Mouse (Mus musculus) brain, embryonic 14.5 days (tissue): ENCODE measurements around the gene Cabp2. TPM values are rescaled to one million over a fixed set of nuclear protein-coding genes. Genes with fewer than 3 reads are reported as not detected.
A peak's percentile ranks its signal among the peaks of the same experiment; 100 is the strongest.

Experiments
- DNase-seq: peaks from one replicate; pipeline ENCODE4 v3.0.0-alpha.2; 2011; ENCODE audit warnings: low read depth
- CTCF ChIP-seq: fragments of 200-500 bp; IDR thresholded peaks from 2 replicates; pipeline ENCODE4 v1.5.1; 2012; ENCODE audit warnings: inconsistent platforms, mild to moderate bottlenecking, moderate library complexity, borderline replicate concordance; ENCODE audit not compliant: insufficient read depth, insufficient read length; ENCODE audit errors: extremely low read depth
- POLR2A ChIP-seq: fragments of 200-500 bp; IDR thresholded peaks from 2 replicates; pipeline ENCODE4 v1.6.1; 2012; ENCODE audit warnings: mild to moderate bottlenecking, inconsistent platforms, borderline replicate concordance; ENCODE audit not compliant: poor library complexity, insufficient read depth, insufficient read length, severe bottlenecking; ENCODE audit errors: extremely low read depth
- polyA plus RNA-seq: library from polyadenylated mRNA; depleted of rRNA; stranded (reverse); fragments of >200 nt; gene quantifications from 2 replicates; pipeline ENCODE4 v1.2.3, GENCODE M21; 2012

Gene Cabp2
- polyA plus RNA-seq, 1 experiment: not detected

DNA sequence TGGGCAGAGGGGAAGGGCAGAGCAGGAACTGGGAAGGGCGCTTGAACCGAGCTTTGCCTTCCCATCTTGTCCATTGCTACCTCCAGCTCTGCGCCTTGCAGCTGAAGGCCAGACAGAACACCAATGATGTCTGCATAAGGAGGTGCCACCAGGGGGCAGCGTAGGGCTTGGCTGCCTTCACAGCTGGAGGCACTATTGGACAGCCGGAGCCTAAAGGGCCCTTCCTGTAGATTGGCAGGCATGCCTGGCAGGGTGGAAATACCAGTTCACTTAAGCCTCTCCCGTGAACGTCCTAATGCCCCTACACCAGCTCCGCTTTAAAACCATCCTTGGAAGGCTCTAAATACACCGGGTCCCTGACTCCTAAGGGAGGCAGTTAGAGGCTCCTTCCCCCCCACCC is 17.7 kb downstream of the Cabp2 start:
- DNase-seq: peak; percentile 90
- TF ChIP-seq CTCF: peak; percentile 92
- no peak for TF ChIP-seq POLR2A

- DNase-seq: peak; percentile 23
- TF ChIP-seq POLR2A (no peak), CTCF (no peak)
These were observed 18.7 kb downstream of the Cabp2 start, which contains the start of gene Pitpnm1 for GRCm38 (mm10) chr19:4099837-4100717. TSS of gene Pitpnm1 (plus strand) at chr19:4099998.

- DNase-seq: peak; percentile 68
- TF ChIP-seq POLR2A (no peak), CTCF (no peak)
These were observed 19.4 kb downstream of the Cabp2 start for GRCm38 (mm10) chr19:4100718-4101261.

- peak; percentile 37 for DNase-seq
These were observed 20.1 kb downstream of the Cabp2 start for GRCm38 (mm10) chr19:4101466-4101865.

GRCm38 (mm10) chr19:4102049-4102448 is 20.7 kb downstream of the Cabp2 start:
- TF ChIP-seq POLR2A (no peak), CTCF (no peak)
- DNase-seq: no peak

More at GRCm38 (mm10) chr19:4101466-4101865, 20.1 kb downstream of the Cabp2 start:
- no peak for TF ChIP-seq POLR2A
- TF ChIP-seq CTCF: no peak; the same call in 1 of the 2 replicates

- no peak for DNase-seq
- TF ChIP-seq CTCF (no peak), POLR2A (no peak)
These were observed 21.2 kb downstream of the Cabp2 start for GRCm38 (mm10) chr19:4102626-4103025.

GRCm38 (mm10) chr19:4103294-4103693 is 21.9 kb downstream of the Cabp2 start:
- TF ChIP-seq CTCF: no peak
- no peak for TF ChIP-seq POLR2A
- DNase-seq: no peak

DNA sequence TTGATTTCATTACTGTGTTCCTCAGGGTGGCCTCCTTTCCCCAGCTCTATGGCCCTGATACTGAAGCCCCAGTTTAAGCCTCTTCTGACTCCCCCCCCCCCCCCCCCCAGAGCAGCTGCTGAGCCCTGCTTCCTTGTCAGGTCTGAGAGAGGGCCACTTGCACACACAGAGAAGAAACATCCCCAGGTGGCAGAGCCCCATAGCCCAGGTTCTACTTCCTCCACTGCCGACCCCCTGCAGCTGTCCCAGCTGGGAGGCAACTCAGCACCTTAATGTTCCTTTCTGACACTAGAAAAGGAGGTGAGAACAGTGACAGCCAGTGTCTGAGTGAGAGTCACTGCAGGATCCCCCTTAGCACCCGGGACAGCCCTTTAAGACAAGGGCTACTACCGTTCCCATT is 22.4 kb downstream of the Cabp2 start:
- DNase-seq: no peak
- no peak for TF ChIP-seq POLR2A
- no peak for TF ChIP-seq CTCF

DNA sequence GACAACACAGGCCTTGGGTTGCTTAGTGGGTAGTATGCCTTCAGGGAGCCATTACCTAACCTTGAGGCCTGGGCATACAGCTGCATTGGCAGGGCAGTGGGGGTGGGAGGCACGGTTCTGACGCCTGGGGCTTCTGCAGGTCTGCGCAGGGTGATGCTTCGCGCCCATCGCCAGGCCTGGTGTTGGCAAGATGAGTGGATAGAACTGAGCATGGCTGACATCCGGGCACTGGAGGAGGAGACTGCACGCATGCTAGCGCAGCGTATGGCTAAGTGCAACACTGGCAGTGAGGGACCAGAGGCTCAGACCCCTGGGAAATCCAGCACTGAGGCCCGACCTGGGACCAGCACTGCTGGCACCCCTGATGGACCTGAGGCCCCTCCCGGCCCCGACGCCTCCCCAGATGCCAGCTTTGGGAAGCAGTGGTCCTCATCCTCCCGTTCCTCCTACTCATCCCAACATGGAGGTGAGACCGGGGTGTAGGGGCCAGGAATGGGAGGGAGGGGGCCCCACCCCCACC is 23.4 kb downstream of the Cabp2 start:
- no peak for DNase-seq

GRCm38 (mm10) chr19:4106654-4107053 is 25.3 kb downstream of the Cabp2 start:
- DNase-seq: no peak

More for the DNA sequence above, 23.4 kb downstream of the Cabp2 start:
- TF ChIP-seq POLR2A (no peak), CTCF (no peak)

DNA sequence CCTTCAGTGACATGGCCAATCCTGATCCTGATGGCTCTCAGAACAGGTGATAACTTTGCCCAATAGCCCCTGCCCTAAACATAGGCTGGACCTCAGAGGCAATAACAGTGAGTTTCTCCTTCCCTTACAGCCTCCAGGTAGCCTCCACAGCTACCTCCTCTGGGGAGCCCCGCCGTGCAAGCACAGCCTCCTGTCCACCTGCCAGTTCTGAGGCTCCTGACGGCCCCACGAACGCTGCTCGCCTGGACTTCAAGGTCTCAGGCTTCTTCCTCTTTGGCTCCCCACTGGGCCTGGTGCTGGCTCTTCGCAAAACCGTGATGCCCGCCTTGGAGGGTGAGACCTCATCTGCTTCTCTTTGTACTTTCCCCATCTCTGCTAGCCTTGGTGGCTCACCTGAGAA is 27.2 kb downstream of the Cabp2 start:
- no peak for DNase-seq
- TF ChIP-seq POLR2A (no peak), CTCF (no peak)

More at GRCm38 (mm10) chr19:4106654-4107053, 25.3 kb downstream of the Cabp2 start:
- TF ChIP-seq POLR2A (no peak), CTCF (no peak)
